Mouse (Mus musculus) E14TG2a.4 (cell line): Measurements from ENCODE around the gene Jph3.

Experiments used
- CTCF ChIP-seq: conservative IDR thresholded peaks from 2 replicates; pipeline ENCODE4 v1.5.1; 2014; ENCODE audit warnings: low read length
- POU5F1 ChIP-seq: IDR thresholded peaks from 2 replicates; pipeline ENCODE4 v1.6.1; 2014; ENCODE audit warnings: low read length, borderline replicate concordance

GRCm38 (mm10) chr8:121731060-121731459 lies 1.6 kb downstream of the Jph3 start:
- TF ChIP-seq CTCF: no peak
- TF ChIP-seq POU5F1: no peak
